In the genomic region with DNA sequence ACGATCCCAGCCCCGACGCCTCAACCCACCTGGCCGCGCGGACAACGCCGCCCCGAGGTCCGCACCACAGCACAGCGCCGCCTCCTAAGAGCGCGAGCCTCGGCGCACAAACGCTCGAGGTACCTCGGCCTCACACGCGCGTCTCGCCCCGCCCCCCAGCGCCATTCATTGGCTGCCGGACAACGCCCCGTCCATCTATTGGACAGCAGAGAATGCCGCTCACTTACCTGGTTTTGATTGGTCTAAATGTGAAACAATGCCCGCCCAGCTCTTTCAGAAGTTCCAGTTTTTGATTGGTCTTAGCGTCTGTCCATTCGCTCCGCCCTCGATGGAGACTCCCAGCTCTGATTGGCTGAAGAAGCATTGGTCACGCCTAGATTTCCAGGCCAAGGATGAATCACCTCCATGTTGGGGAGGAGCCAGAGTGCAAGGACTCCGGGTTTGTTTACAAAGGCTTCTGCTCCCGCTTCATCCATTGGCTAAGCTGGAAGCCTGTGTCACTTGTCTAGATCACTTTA, we compare ENCODE assay signal across 8 mouse cellular contexts. TPM values are rescaled to one million over a fixed set of nuclear protein-coding genes. Genes with fewer than 3 reads are reported as not detected.
DNase-seq lines count a peak whose midpoint lies in the region; ATAC-seq and TF ChIP-seq lines count a peak whose summit lies in the region.

A gene (minus strand): TSS at position 136 of the 518 bp plus-strand sequence.

- peak within 1 kb of the TSS; percentile 72 for H3K4me3 ChIP-seq in hindbrain, embryonic 13.5 days

- TF ChIP-seq CTCF in Patski (IDR thresholded peaks at IDR 0.05): peak; percentile 69

- under 1% methylated on average over 37 of the region's 37 CpGs for WGBS in hindbrain, embryonic 13.5 days

- H3K4me1 ChIP-seq in hindbrain, embryonic 13.5 days (replicated peaks): peaks cover 19% of the 10 kb centered on the region

- H3K9ac ChIP-seq in hindbrain, embryonic 13.5 days: peak within 1 kb of the TSS; percentile 80

- DNase-seq in Patski (ENCODE audit: low read depth, low spot score): peak; percentile 99
- DNase-seq in cerebellum, postnatal 14 days: peak; percentile 100
- peak; percentile 99 for DNase-seq in frontal cortex, postnatal 14 days (ENCODE audit: low spot score in 2 of 2)
- DNase-seq in layer of hippocampus, postnatal 25 days (ENCODE audit: extremely low spot score in 1 of 2, low spot score in 1 of 2): peak; percentile 95 to 98
- DNase-seq in lung, postnatal 25 days (ENCODE audit: low spot score): peak; percentile 100
- DNase-seq in retina, embryonic 14.5 days (ENCODE audit: low spot score): peak; percentile 100
- DNase-seq in thymus, postnatal 4 days: peak; percentile 98

- CTCF ChIA-PET in Patski (lab: Charles Lee): interaction anchor here (1.0 to 1.4 kb wide), 2 partner anchors 17 to 29 kb away, joined by 3 to 4 read pairs; no protein-coding TSS in a partner anchor

- H3K36me3 ChIP-seq in hindbrain, embryonic 13.5 days: no peaks in the 10 kb centered on the region

- in situ Hi-C loops in Patski (cut with MboI; ENCODE audit: low pct_unique_long_range_greater_than_20kb): no loop called here

- POLR2A ChIA-PET in Patski (lab: Charles Lee): interaction anchor here (1.2 kb wide), 1 partner anchor 34 kb away, joined by 3 read pairs; no protein-coding TSS in a partner anchor

- H3K9me3 ChIP-seq in hindbrain, embryonic 13.5 days: no peaks in the 10 kb centered on the region

- no peaks in the 10 kb centered on the region for H3K27me3 ChIP-seq in Patski
- no peaks in the 10 kb centered on the region for H3K27me3 ChIP-seq in hindbrain, embryonic 13.5 days

- ATAC-seq in Patski: peak; percentile 99
- ATAC-seq in hindbrain, embryonic 13.5 days (ENCODE audit: low FRiP score): peak; percentile 99

- H3K27ac ChIP-seq in hindbrain, embryonic 13.5 days: peak within 1 kb of the TSS; percentile 93

- H3K4me2 ChIP-seq in hindbrain, embryonic 13.5 days: peak within 1 kb of the TSS; percentile 62

RNA-seq across cellular contexts. Expression of the gene that starts here (rescaled TPM):
- polyA plus RNA-seq in Patski (2021): 36.6 TPM
- 25.3 and 27.8 TPM in 2 replicates for polyA plus RNA-seq in hindbrain, embryonic 13.5 days (2015; fragmentation: Nextera tagmentation; extraction: Ambion mirVana)
- total RNA-seq in layer of hippocampus, postnatal 25 days (2021): 10 to 100 TPM; 41.1 to 45.5 TPM

Comparison
In these comparisons a context has a peak if more than half of its experiments do, and no peak if none do; other contexts are left out.
1. Peak in every context shown above with its lines: DNase-seq, ATAC-seq, H3K4me3 ChIP-seq and H3K27ac ChIP-seq.